Comparison of ENCODE assay signal across 8 mouse cellular contexts in genomic region chr4:109116494-109116893, GRCm38 (mm10).
DNase-seq lines count a peak whose midpoint lies in the region; ATAC-seq and TF ChIP-seq lines count a peak whose summit lies in the region.

No protein-coding gene starts in this region.

- no peak for DNase-seq in neural tube, embryonic 10.5 days (ENCODE audit: extremely low spot score, low spot score)
- DNase-seq in lung, postnatal 4 days = peak; percentile 65 to 73
- no peak for DNase-seq in frontal cortex, postnatal 10 days (ENCODE audit: low spot score in 2 of 2)
- no peak for DNase-seq in left cerebral cortex, adult 9 months (ENCODE audit: low spot score in 2 of 2)

- no peak for ATAC-seq in neural tube, embryonic 15.5 days (ENCODE audit: low FRiP score)
- ATAC-seq in kidney, embryonic 15.5 days (replicated peaks; ENCODE audit: low FRiP score) = no peak
- ATAC-seq in midbrain, embryonic 16.5 days = no peak

- no peaks in the 10 kb centered on the region for H3K9me3 ChIP-seq in neural tube, embryonic 15.5 days (replicated peaks)
- H3K9me3 ChIP-seq in kidney, embryonic 15.5 days (replicated peaks) = no peaks in the 10 kb centered on the region
- H3K9me3 ChIP-seq in midbrain, embryonic 16.5 days (replicated peaks; ENCODE audit: control insufficient read depth, low read length, poor library complexity, severe bottlenecking) = no peaks in the 10 kb centered on the region

- no peak for TF ChIP-seq CTCF in embryonic fibroblast, embryonic 13.5 days (IDR thresholded peaks at IDR 0.05; ENCODE audit: borderline replicate concordance, insufficient read depth, low read length)

- no peaks in the 10 kb centered on the region for H3K36me3 ChIP-seq in neural tube, embryonic 15.5 days
- H3K36me3 ChIP-seq in kidney, embryonic 15.5 days = no peaks in the 10 kb centered on the region
- no peaks in the 10 kb centered on the region for H3K36me3 ChIP-seq in midbrain, embryonic 16.5 days (ENCODE audit: control insufficient read depth, insufficient read depth, low read length)

- H3K4me1 ChIP-seq in neural tube, embryonic 15.5 days = peaks cover 28% of the 10 kb centered on the region
- H3K4me1 ChIP-seq in embryonic fibroblast, embryonic 13.5 days (ENCODE audit: control insufficient read depth, insufficient read depth, low read length) = peaks cover 16% of the 10 kb centered on the region
- peaks cover 21% of the 10 kb centered on the region for H3K4me1 ChIP-seq in kidney, embryonic 15.5 days
- H3K4me1 ChIP-seq in midbrain, embryonic 16.5 days (ENCODE audit: control insufficient read depth, insufficient read depth, low read length) = peaks cover 13% of the 10 kb centered on the region

- no peak overlapping the region for H3K27ac ChIP-seq in neural tube, embryonic 15.5 days (replicated peaks)
- H3K27ac ChIP-seq in embryonic fibroblast, embryonic 13.5 days (ENCODE audit: insufficient read depth, low read length) = peak overlapping the region; percentile 97
- no peak overlapping the region for H3K27ac ChIP-seq in kidney, embryonic 15.5 days
- no peak overlapping the region for H3K27ac ChIP-seq in midbrain, embryonic 16.5 days (ENCODE audit: low read length)

- 0 out of 2 replicates have a peak overlapping the region, but pooled peaks have one; percentile 9 for H3K4me2 ChIP-seq in neural tube, embryonic 15.5 days
- H3K4me2 ChIP-seq in kidney, embryonic 15.5 days = peak overlapping the region; percentile 66
- no peak overlapping the region for H3K4me2 ChIP-seq in midbrain, embryonic 16.5 days (ENCODE audit: low read length)

- no peaks in the 10 kb centered on the region for H3K27me3 ChIP-seq in neural tube, embryonic 15.5 days (replicated peaks)
- no peaks in the 10 kb centered on the region for H3K27me3 ChIP-seq in kidney, embryonic 15.5 days
- H3K27me3 ChIP-seq in midbrain, embryonic 16.5 days (ENCODE audit: control insufficient read depth, insufficient read depth, low read depth, low read length) = no peaks in the 10 kb centered on the region

- H3K4me3 ChIP-seq in neural tube, embryonic 15.5 days (replicated peaks) = no peak overlapping the region
- H3K4me3 ChIP-seq in embryonic fibroblast, embryonic 13.5 days (ENCODE audit: insufficient read depth, low read length) = peak overlapping the region; percentile 27; the same call in 1 of the 2 replicates
- no peak overlapping the region for H3K4me3 ChIP-seq in kidney, embryonic 15.5 days (replicated peaks)
- H3K4me3 ChIP-seq in midbrain, embryonic 16.5 days (ENCODE audit: low read depth, low read length) = no peak overlapping the region

- no peak overlapping the region for H3K9ac ChIP-seq in neural tube, embryonic 15.5 days (replicated peaks)
- no peak overlapping the region for H3K9ac ChIP-seq in kidney, embryonic 15.5 days
- H3K9ac ChIP-seq in midbrain, embryonic 16.5 days (ENCODE audit: low read depth, low read length) = no peak overlapping the region

- 0 out of 2 replicates have a peak, but pooled peaks have one; percentile 8 for TF ChIP-seq POLR2A in embryonic fibroblast, embryonic 13.5 days (IDR thresholded peaks at IDR 0.05; ENCODE audit: low read depth, low read length)

- 70% methylated on average over 3 of the region's 3 CpGs for WGBS in neural tube, embryonic 15.5 days
- WGBS in kidney, embryonic 15.5 days = 65% methylated on average over 3 of the region's 3 CpGs
- WGBS in midbrain, embryonic 16.5 days = 73% methylated on average over 3 of the region's 3 CpGs

Comparison
In these comparisons a context has a peak if more than half of its experiments do, and no peak if none do; other contexts are left out.
1. DNase-seq: peak in lung, postnatal 4 days (2 of 2); none in neural tube, embryonic 10.5 days (single experiment), frontal cortex, postnatal 10 days (0 of 2) and left cerebral cortex, adult 9 months (0 of 2).